Mouse (Mus musculus): ENCODE results near the gene Atp6v0d1. TPM values are rescaled to one million over a fixed set of nuclear protein-coding genes. Genes with fewer than 3 reads are reported as not detected.

Atp6v0d1 gene
- polyA plus RNA-seq (2012; rRNA removed): 104 and 120 TPM in 2 replicates

GRCm38 (mm10) chr8:105565952-105566702 lies at the start of gene Atp6v0d1:
Atp6v0d1 (minus strand) TSS chr8:105566047.

GRCm38 (mm10) chr8:105604804-105605381 lies 39.0 kb upstream of the Atp6v0d1 start, which contains the start of gene Ripor1:
Ripor1 (plus strand) TSS chr8:105605255.

GRCm38 (mm10) chr8:105518436-105519313 lies 47.2 kb downstream of the Atp6v0d1 start, which contains the start of gene Hsd11b2:
Hsd11b2 (plus strand) TSS chr8:105518755.

GRCm38 (mm10) chr8:105496439-105497180 lies 69.2 kb downstream of the Atp6v0d1 start, which contains the start of gene Zdhhc1:
Zdhhc1 (minus strand) TSS chr8:105496902.

Other genes with a start within 250 kb of the Atp6v0d1 start
- 7.6 and 9.6 TPM in 2 replicates for gene Lrrc29, start 239.8 kb downstream of the Atp6v0d1 start, polyA plus RNA-seq (2012; rRNA removed)
- 89.6 and 121 TPM in 2 replicates for gene Tmem208, start 239.7 kb downstream of the Atp6v0d1 start, polyA plus RNA-seq (2012; rRNA removed)
- gene Fhod1, start 218.1 kb downstream of the Atp6v0d1 start, polyA plus RNA-seq (2012; rRNA removed): 40.7 and 41.1 TPM in 2 replicates
- gene Slc9a5, start 217.2 kb downstream of the Atp6v0d1 start, polyA plus RNA-seq (2012; rRNA removed): 9.1 and 11.1 TPM in 2 replicates
- gene Plekhg4, start 192.8 kb downstream of the Atp6v0d1 start, polyA plus RNA-seq (2012; rRNA removed): 0.37 and 0.56 TPM in 2 replicates
- 0.05 TPM in 1 of 2 replicates, not detected in the other for gene Kctd19, start 152.5 kb downstream of the Atp6v0d1 start, polyA plus RNA-seq (2012; rRNA removed)
- gene Lrrc36, start 152.5 kb downstream of the Atp6v0d1 start, polyA plus RNA-seq (2012; rRNA removed): 0.16 and 0.56 TPM in 2 replicates
- gene Tppp3, start 94.5 kb downstream of the Atp6v0d1 start, polyA plus RNA-seq (2012; rRNA removed): 319 and 403 TPM in 2 replicates
- gene Zdhhc1, start 69.1 kb downstream of the Atp6v0d1 start, polyA plus RNA-seq (2012; rRNA removed): 52.7 and 54.0 TPM in 2 replicates
- gene Hsd11b2, start 47.3 kb downstream of the Atp6v0d1 start, polyA plus RNA-seq (2012; rRNA removed): 624 and 727 TPM in 2 replicates
- gene Ripor1, start 39.2 kb upstream of the Atp6v0d1 start, polyA plus RNA-seq (2012; rRNA removed): 20.5 and 26.5 TPM in 2 replicates
- 13.5 and 15.1 TPM in 2 replicates for gene Ctcf, start 70.5 kb upstream of the Atp6v0d1 start, polyA plus RNA-seq (2012; rRNA removed)
- 0.27 and 0.73 TPM in 2 replicates for gene Agrp, start 71.3 kb upstream of the Atp6v0d1 start, polyA plus RNA-seq (2012; rRNA removed)
- gene Carmil2, start 120.2 kb upstream of the Atp6v0d1 start, polyA plus RNA-seq (2012; rRNA removed): 2.5 and 3.2 TPM in 2 replicates
- 30.4 and 30.8 TPM in 2 replicates for gene Acd, start 135.1 kb upstream of the Atp6v0d1 start, polyA plus RNA-seq (2012; rRNA removed)
- gene Pard6a, start 135.1 kb upstream of the Atp6v0d1 start, polyA plus RNA-seq (2012; rRNA removed): 14.3 and 15.3 TPM in 2 replicates
- not detected in 2 replicates for gene 4933405L10Rik, start 141.6 kb upstream of the Atp6v0d1 start, polyA plus RNA-seq (2012; rRNA removed)
- gene Enkd1, start 142.2 kb upstream of the Atp6v0d1 start, polyA plus RNA-seq (2012; rRNA removed): 8.4 and 8.6 TPM in 2 replicates
- gene Gfod2, start 192.6 kb upstream of the Atp6v0d1 start, polyA plus RNA-seq (2012; rRNA removed): 10.6 and 11.4 TPM in 2 replicates